Mouse (Mus musculus) kidney, adult 2 months (tissue): ENCODE results near the gene Serpinb9.

Source experiments
- CTCF ChIP-seq: fragments of 200-500 bp; conservative IDR thresholded peaks from 2 replicates; pipeline ENCODE4 v1.5.1; 2011; ENCODE audit warnings: low read depth, mild to moderate bottlenecking, control low read depth, low read length, moderate library complexity, mixed read lengths; ENCODE audit not compliant: insufficient read depth, insufficient read length
- POLR2A ChIP-seq: fragments of 200-500 bp; IDR thresholded peaks from one replicate; pipeline ENCODE4 v1.6.1; 2011; ENCODE audit warnings: low read depth, low read length, control low read depth

GRCm38 (mm10) chr13:33063048-33063447 is 60.0 kb downstream of the Serpinb9 start:
- TF ChIP-seq CTCF (no peak), POLR2A (no peak)
